Mouse (Mus musculus) B cell, adult 2 months (primary cell): ENCODE data around the gene Scd4.
A peak's percentile ranks its signal among the peaks of the same experiment; 100 is the strongest.

Experiments used
- DNase-seq, 2 experiments: peaks; one replicate each; pipeline ENCODE4 v3.0.0; 2022

The Scd4 gene

DNA sequence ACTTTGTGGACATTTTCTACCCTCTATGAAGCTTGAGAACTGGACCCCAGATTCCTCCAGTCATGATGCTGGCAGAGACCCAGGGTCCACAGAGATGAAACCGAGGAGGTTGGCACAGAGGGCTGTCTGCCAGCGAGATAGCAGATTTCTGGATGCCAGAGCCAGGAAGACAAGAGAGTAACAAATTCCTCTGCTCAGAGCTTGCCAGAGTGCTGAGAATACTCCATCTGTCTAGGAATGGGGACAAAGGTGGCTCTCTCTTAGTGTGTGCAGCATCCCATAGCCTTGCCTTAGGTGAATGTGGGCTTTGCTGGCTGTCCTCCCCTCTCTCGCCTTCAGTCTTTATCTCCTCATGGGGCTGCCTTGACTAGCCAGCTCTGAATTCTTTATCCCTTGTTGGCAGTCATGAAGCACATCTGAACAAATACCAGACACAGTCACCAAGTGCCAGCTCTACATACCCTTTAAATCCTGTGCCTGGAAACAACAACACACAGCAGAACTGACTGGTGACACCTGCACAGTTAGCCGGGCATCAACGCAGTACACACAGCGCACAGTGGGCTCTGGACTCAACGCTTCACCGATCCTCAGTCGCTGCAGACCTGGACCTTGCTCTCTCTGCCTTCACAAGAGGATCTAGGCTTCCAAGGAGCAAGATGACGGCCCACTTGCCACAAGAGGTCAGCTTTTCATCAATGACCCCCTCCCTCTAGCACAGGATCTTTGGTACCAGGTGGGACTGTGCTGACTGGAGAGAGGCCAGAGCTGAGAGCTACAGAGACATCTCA, at the start of gene Scd4:
Gene Scd4 (plus strand): TSS at position 260 of the 791 bp plus-strand sequence.
- no peak for DNase-seq

- DNase-seq: peak; percentile 63 to 65
These were observed 49.5 kb upstream of the Scd4 start for GRCm38 (mm10) chr19:44283157-44284024.

- peak; percentile 89 to 90 for DNase-seq
These were observed 48.7 kb upstream of the Scd4 start for GRCm38 (mm10) chr19:44284025-44284695.

DNA sequence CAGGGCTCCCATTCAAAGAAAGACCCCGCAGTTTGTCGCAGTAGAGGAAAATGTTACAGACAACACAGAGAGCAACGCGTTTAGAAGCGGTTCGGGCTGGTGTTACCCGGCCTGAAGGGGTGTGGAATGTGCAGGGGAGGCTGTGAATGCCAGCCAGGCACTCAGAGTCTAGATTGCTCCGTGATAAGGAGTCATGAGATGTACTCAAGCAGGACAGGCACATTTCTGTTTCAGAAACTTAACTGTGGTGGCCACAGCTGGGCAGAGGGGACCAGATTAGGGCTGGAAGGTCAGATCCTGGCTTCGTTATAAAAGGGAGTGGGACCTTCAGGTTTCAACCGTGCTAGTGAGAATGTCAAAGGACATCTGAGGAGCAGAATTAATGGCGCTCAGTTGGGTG, 48.2 kb upstream of the Scd4 start:
- DNase-seq: no peak

DNA sequence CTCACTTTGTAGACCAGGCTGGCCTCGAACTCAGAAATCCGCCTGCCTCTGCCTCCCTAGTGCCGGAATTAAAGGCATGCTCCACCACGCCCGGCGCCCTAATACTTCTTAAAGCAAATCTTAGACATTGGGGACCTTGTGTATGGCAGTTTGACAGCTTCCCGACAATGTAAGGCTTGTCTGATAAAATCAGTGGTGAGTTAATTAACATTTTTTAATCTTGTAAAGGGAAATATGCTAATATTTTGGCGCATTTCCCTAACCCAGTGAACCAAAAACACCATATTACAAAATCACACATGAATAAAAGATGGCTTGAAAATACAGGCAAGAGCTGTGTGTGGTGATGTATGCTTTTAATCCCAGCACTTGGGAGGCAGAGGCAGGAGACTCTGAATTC, 47.3 kb upstream of the Scd4 start:
- no peak for DNase-seq

- DNase-seq: no peak
These were observed 46.8 kb upstream of the Scd4 start for GRCm38 (mm10) chr19:44286109-44286508.

DNA sequence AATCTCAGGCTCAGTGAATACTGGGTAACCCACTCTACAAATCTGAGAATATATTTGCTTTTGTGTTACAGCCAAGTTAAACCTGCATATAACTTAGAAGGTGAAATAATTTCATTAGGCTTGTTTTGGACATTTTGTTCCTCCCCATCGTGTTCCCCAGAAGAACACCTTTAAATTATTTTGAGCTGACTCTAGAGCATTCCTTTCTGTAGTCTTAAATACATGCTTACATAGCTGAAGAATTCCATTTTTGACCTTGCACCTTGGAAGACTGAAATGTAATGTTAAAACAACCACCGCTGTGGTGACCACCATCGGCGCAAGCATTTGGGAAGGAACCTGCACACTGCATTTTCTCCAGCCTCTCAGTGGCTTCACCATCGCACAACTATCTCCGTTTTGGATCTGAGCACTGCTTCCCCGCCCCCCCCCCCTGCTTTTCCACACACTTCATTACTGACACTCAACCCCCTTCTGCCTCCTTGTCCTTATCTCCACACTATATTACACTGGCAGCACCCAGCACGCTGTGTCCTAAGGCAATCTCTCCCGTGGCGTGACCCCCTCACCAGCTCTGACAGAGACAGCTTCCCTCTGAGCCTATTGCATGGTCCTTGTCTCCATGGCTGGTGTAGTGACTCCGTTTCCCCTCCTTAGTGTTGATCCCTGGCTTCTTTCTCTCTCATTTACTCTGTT, 45.3 kb upstream of the Scd4 start:
- DNase-seq: no peak

DNA sequence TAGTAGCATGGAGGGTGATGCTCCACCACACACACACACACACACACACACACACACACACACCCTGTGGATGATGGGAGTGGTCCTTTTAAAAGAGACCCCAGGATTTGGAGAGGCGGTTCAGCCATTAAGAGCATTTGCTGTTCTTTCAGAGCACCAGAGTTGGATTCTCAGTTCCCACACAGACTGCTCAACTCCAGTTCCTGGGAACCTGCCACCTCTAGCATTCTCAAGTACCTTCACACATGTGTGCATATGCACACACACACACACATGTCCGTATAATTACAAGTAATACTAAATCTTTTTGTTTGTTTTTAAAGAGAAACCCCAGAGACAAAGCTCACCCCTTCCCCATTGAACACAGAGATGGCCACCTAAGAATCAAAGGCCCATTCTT, 40.8 kb upstream of the Scd4 start:
- DNase-seq: no peak

DNA sequence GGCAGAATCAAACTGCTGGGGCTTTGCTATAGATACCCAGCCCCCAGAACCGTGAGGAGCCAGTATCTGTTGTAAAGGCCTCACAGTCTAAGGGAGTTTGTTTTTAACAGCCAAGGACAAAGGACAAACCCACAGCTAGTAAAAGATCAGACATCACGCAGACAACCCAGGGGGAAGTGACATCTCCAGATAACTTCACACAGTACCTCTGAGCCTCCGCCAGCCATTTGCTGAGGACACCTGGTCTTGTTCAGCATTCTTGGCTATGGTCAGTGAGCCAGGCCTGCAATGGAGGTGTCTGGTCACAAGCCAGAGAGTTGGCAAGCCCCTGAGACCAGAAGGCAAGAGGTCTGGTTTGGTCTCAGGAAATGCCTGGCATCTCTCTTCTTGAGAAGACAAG, 40.4 kb upstream of the Scd4 start:
- no peak for DNase-seq

GRCm38 (mm10) chr19:44292941-44293768, 39.7 kb upstream of the Scd4 start, which contains the start of gene Scd2:
Gene Scd2 (plus strand): TSS chr19:44293674.
- peak in 1 of 2 experiments; percentile 35 for DNase-seq

- peak; percentile 63 to 67 for DNase-seq
These were observed 38.9 kb upstream of the Scd4 start for GRCm38 (mm10) chr19:44293769-44294551.

DNA sequence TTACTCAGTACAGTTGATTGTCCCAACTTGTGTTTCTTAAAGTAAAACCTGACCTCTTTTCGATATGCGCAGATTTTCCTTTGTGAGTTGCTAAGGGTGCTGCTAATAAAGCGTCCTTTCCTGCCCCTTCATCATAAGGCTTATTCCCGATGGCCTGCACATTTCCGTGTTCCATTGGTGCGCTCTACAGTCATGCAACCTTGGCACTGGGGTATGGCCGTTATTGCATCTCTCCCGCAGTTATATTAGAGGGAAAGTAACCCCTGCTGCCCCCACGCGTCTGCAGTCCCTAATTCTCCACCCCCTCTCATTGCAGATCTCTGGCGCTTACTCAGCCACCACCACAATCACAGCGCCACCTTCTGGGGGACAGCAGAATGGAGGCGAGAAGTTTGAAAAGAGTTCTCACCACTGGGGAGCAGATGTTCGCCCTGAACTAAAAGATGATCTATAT, 38.3 kb upstream of the Scd4 start:
- DNase-seq: peak; percentile 94

GRCm38 (mm10) chr19:44295251-44295650, 37.6 kb upstream of the Scd4 start:
- no peak for DNase-seq

DNA sequence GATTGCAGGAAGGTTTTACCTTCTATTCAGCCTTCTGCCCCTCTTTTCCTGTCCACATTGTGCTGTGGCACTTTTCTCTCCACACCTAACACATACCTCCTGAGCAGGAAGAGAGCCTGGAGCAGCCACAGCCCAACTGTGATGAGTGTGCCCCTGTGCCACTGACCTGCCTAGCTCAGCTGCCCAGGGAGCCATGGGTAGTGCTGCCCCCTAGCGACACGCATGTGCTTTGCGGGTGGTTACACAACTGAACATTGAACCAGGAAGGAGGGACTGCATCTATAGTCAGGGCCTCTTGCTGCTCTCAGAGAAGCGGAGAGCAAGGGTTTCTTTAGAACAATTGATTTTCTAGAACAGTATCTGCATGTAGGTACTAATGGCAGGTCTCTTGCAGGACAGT, 37.2 kb upstream of the Scd4 start:
- DNase-seq: peak; percentile 93 to 94

DNA sequence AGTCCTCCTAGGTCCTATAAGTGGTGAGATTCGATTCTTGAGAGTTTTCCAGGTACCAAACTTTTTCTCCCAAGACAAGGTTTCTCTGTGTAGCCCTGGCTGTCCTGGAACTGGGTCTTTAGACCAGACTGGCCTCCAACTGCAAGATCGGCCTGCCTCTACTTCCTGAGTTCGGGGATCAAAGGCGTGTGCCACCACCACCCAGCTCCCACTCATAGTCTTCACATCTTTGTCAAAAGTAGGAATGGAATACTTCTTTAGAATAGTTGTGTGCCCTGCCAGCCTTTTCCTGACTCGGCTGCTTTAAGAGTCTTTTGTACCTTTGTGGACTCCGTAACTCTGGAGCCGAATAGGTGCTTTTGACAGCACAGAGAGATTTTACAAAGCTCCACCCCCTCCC, 36.7 kb upstream of the Scd4 start:
- DNase-seq: no peak

- DNase-seq: peak; percentile 9 to 21
These were observed 35.7 kb upstream of the Scd4 start for GRCm38 (mm10) chr19:44297068-44297760.

- DNase-seq: no peak
These were observed 35.0 kb upstream of the Scd4 start for GRCm38 (mm10) chr19:44297862-44298261.

DNA sequence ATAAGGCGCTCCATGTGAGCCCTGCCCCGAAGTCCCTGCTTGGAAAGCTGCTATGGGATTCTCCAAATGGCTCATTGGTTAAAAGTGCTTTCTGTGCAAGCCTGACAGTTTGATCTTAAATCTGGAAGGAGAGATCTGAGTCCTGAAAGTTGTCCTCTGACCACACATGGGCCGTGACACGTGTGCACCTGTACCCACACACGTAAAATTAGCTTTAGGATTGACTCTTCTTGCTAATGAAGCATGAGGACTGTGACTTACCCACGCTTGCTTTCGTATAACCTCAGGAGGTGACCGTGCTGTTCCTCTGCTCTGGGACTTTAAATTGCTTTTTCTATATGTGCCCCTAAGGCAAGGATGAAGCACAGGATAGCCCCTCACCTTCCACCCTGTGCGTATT, 33.8 kb upstream of the Scd4 start:
- DNase-seq: no peak

DNA sequence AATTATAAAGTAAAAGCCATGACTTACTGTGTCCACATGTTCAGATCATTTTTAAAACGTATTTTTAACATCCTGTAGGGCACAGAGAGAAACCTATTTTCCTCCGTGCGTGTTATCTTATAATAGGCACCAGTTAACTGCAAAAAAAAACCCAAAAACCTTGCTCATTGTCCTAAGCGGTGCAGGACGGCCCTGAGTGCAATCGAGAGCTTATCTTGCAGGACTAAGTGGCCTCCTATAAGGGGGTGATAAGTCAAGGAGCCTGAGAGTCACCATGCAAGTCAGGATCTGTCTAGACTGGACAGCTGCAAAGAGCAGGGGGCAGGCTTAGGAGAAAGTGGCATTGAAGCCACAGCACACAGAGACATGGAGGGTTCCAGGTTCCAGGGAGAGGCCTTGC, 33.0 kb upstream of the Scd4 start:
- DNase-seq: no peak

GRCm38 (mm10) chr19:44300520-44300919, 32.4 kb upstream of the Scd4 start:
- no peak for DNase-seq
